Mouse (Mus musculus): ENCODE results near the gene Lnx1. TPM values are rescaled to one million over a fixed set of nuclear protein-coding genes. Genes with fewer than 3 reads are reported as not detected.

Gene Lnx1
- polyA plus RNA-seq, 1 experiment, result 1.7 TPM

DNA sequence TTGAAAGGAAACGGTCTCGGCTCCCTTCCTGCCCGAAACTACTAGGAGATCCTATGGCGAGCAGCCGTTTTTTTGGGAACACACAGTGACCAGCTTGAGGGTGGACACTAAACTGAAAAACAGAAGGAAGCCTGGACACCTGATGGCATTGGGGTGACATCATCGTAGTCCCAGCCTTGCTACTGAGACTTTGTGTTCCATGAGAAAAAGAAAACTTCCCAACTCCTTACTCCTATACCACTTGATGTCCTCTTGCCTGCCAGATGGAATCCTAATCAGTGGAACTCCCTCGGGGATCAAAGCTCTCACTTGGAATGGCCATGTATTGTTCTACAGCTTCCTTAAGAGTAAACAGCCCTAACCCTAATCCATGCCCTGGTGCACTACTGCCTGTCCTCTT is 23.1 kb downstream of the Lnx1 start:
- peaks cover 41% of the 10 kb centered on the region for H3K4me1 ChIP-seq (ENCODE audit: control insufficient read depth, insufficient read depth, insufficient read length, low read length)
- peak overlapping the region; percentile 96 for H3K27ac ChIP-seq (replicated peaks; ENCODE audit: low read depth, low read length)
- no peak overlapping the region for H3K4me3 ChIP-seq (ENCODE audit: insufficient read depth, low read depth, low read length)

DNA sequence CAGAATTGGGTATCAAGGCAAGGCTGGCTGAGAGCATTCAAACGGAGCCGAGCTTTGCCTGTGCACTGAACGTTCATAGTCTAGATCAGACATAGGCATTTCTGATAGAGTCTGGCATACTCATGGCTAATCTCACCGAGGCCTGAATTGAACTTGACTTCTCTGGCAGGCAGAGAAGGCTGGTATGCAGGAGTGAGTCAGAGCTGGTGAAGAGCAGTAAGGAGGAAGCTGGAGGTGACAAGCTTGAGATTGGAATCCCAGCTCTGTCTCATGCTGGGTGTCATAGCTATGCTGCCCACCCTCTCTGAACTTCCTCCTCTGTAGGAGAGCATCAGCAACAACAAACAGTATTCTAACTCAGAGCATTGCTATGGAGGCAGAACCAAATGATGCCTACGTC is 24.0 kb downstream of the Lnx1 start:
- Histone ChIP-seq H3K4me1 (ENCODE audit: control insufficient read depth, insufficient read depth, insufficient read length, low read length) (peaks cover 39% of the 10 kb centered on the region), H3K4me3 (ENCODE audit: insufficient read depth, low read depth, low read length) (no peak overlapping the region), H3K27ac (replicated peaks; ENCODE audit: low read depth, low read length) (peak overlapping the region; percentile 96)

DNA sequence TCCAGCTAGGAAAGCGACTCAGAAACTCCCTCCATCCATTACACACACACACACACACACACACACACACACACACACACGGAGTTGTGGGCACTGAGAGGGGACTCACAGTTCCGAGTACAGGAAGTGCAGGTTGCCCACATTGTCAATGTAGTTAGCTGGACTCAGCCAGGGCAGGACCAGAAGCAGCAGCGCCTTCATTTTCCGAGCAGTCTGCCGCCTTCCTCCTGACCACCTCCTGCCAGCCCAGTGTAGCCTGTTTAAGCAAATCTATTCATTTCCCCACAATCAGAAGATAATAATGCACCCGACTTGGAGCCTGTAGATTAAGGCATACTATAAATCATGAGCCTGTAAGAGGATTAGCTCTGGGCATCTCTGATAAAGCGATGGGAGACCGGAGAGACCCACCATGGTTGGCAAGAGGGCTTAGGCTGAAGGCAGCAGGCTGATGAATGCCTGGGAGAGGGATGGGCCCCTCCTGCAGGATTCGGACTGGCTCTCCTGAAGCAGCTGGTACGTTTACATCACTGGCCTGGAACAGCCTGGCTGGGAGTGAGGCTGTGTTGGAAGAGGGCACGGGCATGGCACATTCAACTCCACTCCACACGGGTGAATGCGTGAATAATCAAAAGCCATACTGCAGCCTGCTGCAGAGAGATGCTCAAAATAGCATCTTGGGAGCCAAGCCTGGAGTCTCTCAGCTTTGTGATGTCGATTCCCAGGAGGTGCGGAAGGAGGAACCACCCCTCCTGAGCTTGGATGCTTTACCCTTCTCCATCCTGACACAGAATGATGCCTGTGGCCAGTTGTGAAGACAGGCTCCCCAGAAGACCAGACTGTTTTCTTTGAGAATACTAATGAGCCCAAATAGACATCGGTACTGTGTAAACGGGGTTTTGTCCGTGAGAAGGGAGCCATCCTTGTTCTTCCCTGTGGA is 25.0 kb downstream of the Lnx1 start:
- Histone ChIP-seq H3K27ac (replicated peaks; ENCODE audit: low read depth, low read length) (peak overlapping the region; percentile 96), H3K4me3 (ENCODE audit: insufficient read depth, low read depth, low read length) (no peak overlapping the region), H3K4me1 (ENCODE audit: control insufficient read depth, insufficient read depth, insufficient read length, low read length) (peaks cover 37% of the 10 kb centered on the region)

DNA sequence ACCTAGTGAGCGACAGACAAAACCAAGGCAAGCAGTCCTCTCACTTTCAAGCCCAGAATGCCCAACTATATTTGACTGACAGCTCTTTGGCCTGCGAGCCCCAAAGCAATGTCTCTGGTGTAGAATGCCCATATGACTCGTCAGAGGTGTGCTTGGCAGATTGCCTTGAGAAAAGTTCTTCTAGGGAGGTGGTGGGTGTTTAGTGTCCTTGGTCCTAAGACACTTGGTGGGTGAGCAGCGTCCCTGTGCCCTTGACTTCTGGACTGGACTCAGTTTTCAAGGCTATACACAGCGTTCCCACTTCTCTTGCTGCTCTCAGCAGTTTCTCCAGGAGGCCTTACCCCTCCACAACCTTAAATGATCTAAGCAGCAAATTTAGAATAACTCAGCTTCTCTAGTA is 30.2 kb downstream of the Lnx1 start:
- Histone ChIP-seq H3K4me1 (ENCODE audit: control insufficient read depth, insufficient read depth, insufficient read length, low read length) (peaks cover 22% of the 10 kb centered on the region), H3K4me3 (ENCODE audit: insufficient read depth, low read depth, low read length) (no peak overlapping the region), H3K27ac (replicated peaks; ENCODE audit: low read depth, low read length) (no peak overlapping the region)

DNA sequence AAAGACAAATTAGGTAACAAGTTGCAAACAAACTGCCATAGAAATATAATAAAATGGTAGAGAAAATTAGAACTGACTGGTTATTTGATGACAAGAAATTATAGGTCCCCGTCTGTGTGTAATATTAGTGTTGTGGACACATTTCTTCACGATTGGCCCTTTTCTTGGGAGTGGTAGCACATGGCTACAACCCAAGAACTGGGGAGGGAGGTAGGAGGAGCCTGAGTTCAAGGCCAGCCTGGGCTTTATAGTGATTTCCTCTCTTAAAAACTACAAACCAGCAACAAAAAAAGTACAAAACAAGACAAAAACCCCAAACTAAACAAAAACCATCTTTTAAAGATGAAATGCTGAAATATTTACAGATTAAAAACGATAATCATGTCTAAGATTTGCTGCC is 31.8 kb downstream of the Lnx1 start:
- Histone ChIP-seq H3K4me3 (ENCODE audit: insufficient read depth, low read depth, low read length) (no peak overlapping the region), H3K27ac (replicated peaks; ENCODE audit: low read depth, low read length) (no peak overlapping the region), H3K4me1 (ENCODE audit: control insufficient read depth, insufficient read depth, insufficient read length, low read length) (peaks cover 18% of the 10 kb centered on the region)

DNA sequence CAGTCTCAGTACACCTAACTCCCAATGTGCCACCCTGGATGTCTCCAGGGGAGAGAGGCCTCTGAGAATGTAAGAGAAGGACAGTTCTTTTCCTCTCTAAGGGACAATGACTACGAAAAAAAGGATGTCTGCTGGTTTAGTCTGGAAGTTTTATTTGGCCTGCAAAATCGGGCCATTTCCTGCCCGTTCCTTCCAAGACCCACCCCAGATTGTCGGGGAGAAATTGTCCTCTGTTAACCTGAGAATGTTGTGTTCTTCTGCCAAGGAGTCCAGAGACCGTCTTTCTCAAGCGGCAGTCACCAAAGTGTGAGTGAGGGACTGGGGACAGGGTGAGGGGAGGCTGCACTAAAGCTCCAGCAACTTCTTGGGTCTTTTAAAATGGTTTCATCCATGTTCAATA is 32.8 kb downstream of the Lnx1 start:
- Histone ChIP-seq H3K4me3 (ENCODE audit: insufficient read depth, low read depth, low read length) (no peak overlapping the region), H3K4me1 (ENCODE audit: control insufficient read depth, insufficient read depth, insufficient read length, low read length) (peaks cover 15% of the 10 kb centered on the region), H3K27ac (replicated peaks; ENCODE audit: low read depth, low read length) (peak overlapping the region; percentile 72)

DNA sequence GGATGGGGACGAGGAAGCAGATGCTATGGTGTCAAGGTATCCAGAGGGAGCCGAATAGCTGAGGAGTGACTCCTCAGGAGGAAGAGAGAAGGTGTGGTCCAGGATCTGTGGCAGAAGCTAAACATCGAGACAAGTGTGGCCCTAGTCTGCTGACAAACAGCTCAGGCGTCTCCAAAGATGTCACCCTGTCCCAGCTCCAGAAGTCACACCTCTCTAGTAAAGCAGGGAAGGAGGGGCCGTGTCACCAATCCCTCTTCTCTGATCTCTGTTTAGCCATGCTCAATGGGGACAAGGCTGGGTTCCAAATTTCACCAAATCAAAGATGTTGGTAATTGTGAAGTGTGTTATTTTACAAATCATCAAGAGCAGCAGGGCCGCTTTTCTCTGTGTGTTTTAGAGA is 33.8 kb downstream of the Lnx1 start:
- Histone ChIP-seq H3K27ac (replicated peaks; ENCODE audit: low read depth, low read length) (0 out of 2 replicates have a peak overlapping the region, but pooled peaks have one; percentile 44), H3K4me1 (ENCODE audit: control insufficient read depth, insufficient read depth, insufficient read length, low read length) (peaks cover 15% of the 10 kb centered on the region), H3K4me3 (ENCODE audit: insufficient read depth, low read depth, low read length) (no peak overlapping the region)

DNA sequence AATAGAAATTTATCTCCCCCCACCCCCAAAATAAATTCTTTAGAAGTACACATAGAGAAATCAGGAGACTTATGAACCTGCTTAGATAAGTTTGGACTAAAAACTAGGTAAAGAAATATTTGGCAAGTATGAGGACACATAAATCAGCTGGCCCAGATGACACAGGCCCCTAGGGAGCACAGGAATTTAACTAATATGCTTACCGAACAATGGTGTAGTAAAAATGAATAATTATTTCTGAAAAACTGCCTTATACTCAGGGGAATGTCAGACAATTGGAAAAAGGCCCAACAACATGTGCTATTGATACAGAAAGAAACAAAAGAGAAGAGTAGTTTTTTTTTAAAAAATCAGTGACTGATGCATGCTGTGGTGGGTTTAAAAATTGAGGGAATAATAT is 40.1 kb downstream of the Lnx1 start:
- Histone ChIP-seq H3K4me3 (ENCODE audit: insufficient read depth, low read depth, low read length) (no peak overlapping the region), H3K27ac (replicated peaks; ENCODE audit: low read depth, low read length) (no peak overlapping the region)

DNA sequence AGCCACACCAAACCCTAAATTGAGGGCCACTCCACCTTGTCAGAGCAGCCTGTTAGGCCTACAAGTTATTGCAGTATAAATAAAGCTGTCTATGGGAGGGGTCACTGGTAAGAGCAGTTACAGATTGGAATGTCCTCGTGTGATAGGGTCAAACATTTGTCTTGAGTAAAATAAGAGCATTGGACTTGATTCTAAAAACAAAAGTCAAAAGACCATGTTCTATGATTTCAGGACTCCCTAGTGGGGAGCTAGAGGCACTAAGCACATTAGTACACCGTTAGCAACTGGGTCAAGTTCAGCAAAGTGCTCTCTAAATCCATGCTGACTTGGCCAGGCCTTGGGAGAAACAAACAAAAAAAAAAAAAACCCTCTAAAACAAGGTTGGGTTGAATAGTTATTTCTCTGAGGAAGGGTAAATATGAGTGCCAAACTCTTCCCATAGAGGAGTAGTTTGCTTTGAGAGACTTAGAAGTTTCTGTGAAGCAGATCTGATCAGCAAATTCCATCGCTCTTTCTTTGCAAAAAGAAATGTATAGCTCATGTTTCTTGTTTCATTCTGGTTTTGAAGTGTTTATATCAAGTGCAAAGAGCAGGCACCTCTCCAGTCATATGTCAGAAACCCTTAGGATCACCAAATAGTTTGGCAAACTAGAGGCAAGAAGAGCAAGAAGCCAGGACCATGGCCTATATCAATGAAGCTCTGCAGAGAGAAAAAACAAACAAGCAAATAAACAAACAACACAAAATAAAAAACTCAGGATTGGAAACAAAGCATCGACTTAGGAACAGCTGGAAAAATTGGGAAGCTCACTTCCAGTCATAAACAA is 40.8 kb downstream of the Lnx1 start:
- H3K27ac ChIP-seq (replicated peaks; ENCODE audit: low read depth, low read length), result peak overlapping the region; percentile 60
- H3K4me3 ChIP-seq (ENCODE audit: insufficient read depth, low read depth, low read length), result no peak overlapping the region
- peaks cover 17% of the 10 kb centered on the region for H3K4me1 ChIP-seq (ENCODE audit: control insufficient read depth, insufficient read depth, insufficient read length, low read length)

More for the DNA sequence above, 40.1 kb downstream of the Lnx1 start:
- H3K4me1 ChIP-seq (ENCODE audit: control insufficient read depth, insufficient read depth, insufficient read length, low read length), result peaks cover 17% of the 10 kb centered on the region

DNA sequence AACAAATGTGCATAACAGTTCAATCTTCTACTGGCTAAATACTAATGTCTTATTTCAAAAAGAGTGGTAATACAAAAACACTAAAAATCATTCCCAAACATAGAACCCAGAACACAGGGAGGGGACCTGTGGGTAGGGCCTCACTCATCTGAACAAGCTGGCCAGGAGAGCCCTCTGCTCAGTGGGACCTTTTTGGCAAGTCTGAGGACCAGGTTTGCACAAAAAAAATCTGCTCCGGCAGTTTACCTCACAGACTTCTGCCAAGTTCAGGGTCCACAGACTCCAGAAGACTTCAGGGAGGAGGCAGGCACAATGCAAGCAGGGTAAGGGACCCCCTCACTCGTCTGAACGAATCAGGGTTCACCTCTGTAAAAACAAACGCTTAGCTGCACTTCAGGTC is 42.9 kb downstream of the Lnx1 start:
- H3K27ac ChIP-seq (replicated peaks; ENCODE audit: low read depth, low read length), result no peak overlapping the region
- no peak overlapping the region for H3K4me3 ChIP-seq (ENCODE audit: insufficient read depth, low read depth, low read length)
- H3K4me1 ChIP-seq (ENCODE audit: control insufficient read depth, insufficient read depth, insufficient read length, low read length), result peaks cover 17% of the 10 kb centered on the region

DNA sequence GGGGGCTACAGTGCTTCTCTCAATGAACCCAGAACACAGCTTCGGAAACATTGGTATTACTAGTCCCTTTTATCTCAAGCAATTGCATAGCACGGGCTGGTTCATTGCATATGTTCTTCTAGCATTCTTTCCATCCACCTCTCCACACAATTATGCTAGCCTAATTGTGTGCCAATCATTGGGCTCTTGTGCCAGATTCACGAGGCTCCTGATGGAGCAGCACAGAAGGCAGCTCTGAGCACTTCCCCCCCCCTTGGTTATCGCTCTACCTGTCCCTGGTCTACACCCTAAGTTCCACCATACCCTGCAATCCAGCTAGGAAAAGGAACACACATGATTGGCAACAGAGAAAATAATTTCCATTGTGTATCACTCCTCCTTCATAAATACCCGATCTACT is 43.4 kb downstream of the Lnx1 start:
- Histone ChIP-seq H3K4me3 (ENCODE audit: insufficient read depth, low read depth, low read length) (no peak overlapping the region), H3K4me1 (ENCODE audit: control insufficient read depth, insufficient read depth, insufficient read length, low read length) (peaks cover 19% of the 10 kb centered on the region), H3K27ac (replicated peaks; ENCODE audit: low read depth, low read length) (no peak overlapping the region)

DNA sequence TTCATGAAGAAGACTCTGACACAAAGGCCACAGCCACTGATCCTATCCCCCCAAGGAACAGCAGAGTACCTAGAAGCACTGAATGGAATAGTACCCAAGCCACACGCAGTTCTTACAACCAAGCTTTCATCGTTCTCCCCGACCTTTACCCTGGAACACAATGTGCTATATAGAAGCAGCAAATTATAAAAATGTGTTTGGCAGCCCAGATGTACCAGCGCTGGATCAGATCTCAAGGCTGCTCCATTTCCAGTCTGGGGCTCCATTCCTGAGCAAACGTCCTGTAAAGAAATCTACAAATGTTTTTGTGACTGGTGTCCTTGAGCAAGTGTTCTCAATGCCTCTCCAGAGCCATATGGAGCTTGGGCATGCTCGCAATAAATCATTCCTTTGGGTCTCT is 44.8 kb downstream of the Lnx1 start:
- H3K4me3 ChIP-seq (ENCODE audit: insufficient read depth, low read depth, low read length), result no peak overlapping the region
- peaks cover 19% of the 10 kb centered on the region for H3K4me1 ChIP-seq (ENCODE audit: control insufficient read depth, insufficient read depth, insufficient read length, low read length)
- H3K27ac ChIP-seq (replicated peaks; ENCODE audit: low read depth, low read length), result no peak overlapping the region

DNA sequence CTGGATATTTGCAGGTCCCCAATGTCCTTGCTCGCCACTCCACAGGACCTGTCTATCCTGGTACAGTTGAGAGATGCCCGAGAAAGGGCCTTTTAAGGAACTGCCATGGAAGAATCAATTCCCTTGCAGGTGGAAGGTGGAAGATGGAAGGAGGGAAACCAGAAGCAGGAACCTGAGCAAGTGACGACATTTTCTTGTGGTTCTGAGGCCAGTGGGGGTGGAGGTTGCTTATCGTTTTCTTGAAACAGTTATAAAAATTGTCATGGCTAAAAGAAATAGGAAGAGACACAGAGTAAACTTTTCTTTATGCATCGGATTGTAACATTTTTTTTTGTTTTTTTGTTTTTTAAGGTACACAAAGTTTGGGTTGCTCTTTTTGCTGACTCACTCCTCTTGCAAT is 46.3 kb downstream of the Lnx1 start:
- Histone ChIP-seq H3K4me3 (ENCODE audit: insufficient read depth, low read depth, low read length) (no peak overlapping the region), H3K4me1 (ENCODE audit: control insufficient read depth, insufficient read depth, insufficient read length, low read length) (peaks cover 14% of the 10 kb centered on the region), H3K27ac (replicated peaks; ENCODE audit: low read depth, low read length) (no peak overlapping the region)

DNA sequence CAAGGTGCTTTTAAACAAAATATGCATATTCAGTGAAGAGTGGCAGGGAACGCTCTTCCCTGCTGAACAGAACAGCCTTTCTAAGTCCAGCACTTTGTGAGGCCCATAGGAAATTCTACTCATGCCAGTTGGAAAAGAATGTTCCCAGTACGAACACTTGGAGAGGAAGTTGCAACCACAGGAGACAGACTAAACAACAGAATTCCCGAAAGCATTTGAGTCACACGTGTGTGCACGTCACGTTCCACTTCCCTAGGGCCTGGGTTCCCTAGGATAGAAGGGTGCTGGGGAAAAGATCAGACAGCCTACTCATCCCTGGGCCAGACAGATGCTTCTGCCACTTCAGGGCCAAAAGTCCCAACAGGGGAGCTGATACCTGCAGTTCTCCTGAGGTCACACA is 48.2 kb downstream of the Lnx1 start:
- Histone ChIP-seq H3K27ac (replicated peaks; ENCODE audit: low read depth, low read length) (peak overlapping the region; percentile 84), H3K4me3 (ENCODE audit: insufficient read depth, low read depth, low read length) (no peak overlapping the region), H3K4me1 (ENCODE audit: control insufficient read depth, insufficient read depth, insufficient read length, low read length) (peaks cover 5% of the 10 kb centered on the region; the same call in 1 of the 2 replicates)

DNA sequence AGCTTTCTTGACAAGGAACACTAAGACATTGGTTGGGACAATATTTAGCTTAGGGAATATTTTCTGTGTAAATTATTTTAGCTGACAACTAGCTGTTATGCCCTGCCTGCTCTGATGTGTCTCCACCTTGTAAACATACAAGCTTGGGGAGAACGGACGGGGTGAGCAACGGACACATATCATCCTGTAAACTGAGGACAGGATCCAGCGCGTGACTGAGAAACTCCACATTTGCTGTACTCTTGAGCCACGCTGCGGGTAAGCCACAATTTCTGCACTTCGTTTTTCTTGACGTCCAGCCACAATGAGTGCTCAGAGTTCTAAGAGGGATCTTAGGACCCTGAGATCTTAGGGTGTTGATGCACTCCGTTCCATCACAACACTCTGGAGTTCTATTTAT is 48.9 kb downstream of the Lnx1 start:
- no peak overlapping the region for H3K4me3 ChIP-seq (ENCODE audit: insufficient read depth, low read depth, low read length)
- peaks cover 5% of the 10 kb centered on the region; the same call in 1 of the 2 replicates for H3K4me1 ChIP-seq (ENCODE audit: control insufficient read depth, insufficient read depth, insufficient read length, low read length)
- peak overlapping the region; percentile 16; the same call in 1 of the 2 replicates for H3K27ac ChIP-seq (replicated peaks; ENCODE audit: low read depth, low read length)

Measured in brown adipose tissue, adult 24 weeks (tissue).